Comparison of ENCODE assay signal across 9 mouse cellular contexts in genomic region chr11:117256088-117256487, GRCm38 (mm10). TPM values are rescaled to one million over a fixed set of nuclear protein-coding genes. Genes with fewer than 3 reads are reported as not detected.
DNase-seq lines count a peak whose midpoint lies in the region; ATAC-seq and TF ChIP-seq lines count a peak whose summit lies in the region.
"Had no signal": no experiment of that assay in that cellular context is flagged by ENCODE, and none has a peak within 500 bp of the region (broad histone marks: within the 10 kb centered on the region; RNA-seq: fewer than 3 reads in every experiment).

No protein-coding gene starts in this region.

- 52% methylated on average over 9 of the region's 9 CpGs for WGBS in kidney, embryonic 14.5 days
- WGBS in intestine, embryonic 16.5 days = 63% methylated on average over 9 of the region's 9 CpGs
- 73% methylated on average over 9 of the region's 9 CpGs for WGBS in liver, postnatal 0 days (ENCODE audit: insufficient replicate concordance)

- no peak for DNase-seq in kidney, adult 11 months
- peak; percentile 96 for DNase-seq in adrenal gland, adult 2 months
- no peak for DNase-seq in liver, postnatal 0 days
- DNase-seq in cerebellum, postnatal 14 days = no peak
- DNase-seq: cerebellum, adult 18-20 months had no signal

- peaks cover 72% of the 10 kb centered on the region for H3K79me2 ChIP-seq in C2C12 (ENCODE audit: control insufficient read depth, insufficient read depth)

- H3K4me2 ChIP-seq in kidney, embryonic 14.5 days (replicated peaks; ENCODE audit: low read depth, low read length) = no peak overlapping the region
- H3K4me2 ChIP-seq in intestine, embryonic 16.5 days (ENCODE audit: low read depth, low read length) = no peak overlapping the region
- H3K4me2 ChIP-seq in liver, postnatal 0 days (ENCODE audit: low read depth, low read length) = no peak overlapping the region

- no peak overlapping the region for H3ac ChIP-seq in C2C12 (ENCODE audit: control insufficient read depth, insufficient read length, low read depth)

- peak; percentile 21; the same call in 1 of the 2 replicates for ATAC-seq in kidney, embryonic 14.5 days (ENCODE audit: low FRiP score, low TSS enrichment)
- ATAC-seq in intestine, embryonic 16.5 days = 0 out of 2 replicates have a peak, but pooled peaks have one; percentile 13
- ATAC-seq in liver, postnatal 0 days = no peak

- H3K27me3 ChIP-seq in kidney, embryonic 14.5 days (ENCODE audit: control insufficient read depth, insufficient read depth, low read length) = no peaks in the 10 kb centered on the region
- H3K27me3 ChIP-seq in C2C12 (ENCODE audit: control insufficient read depth, insufficient read depth, insufficient read length) = no peaks in the 10 kb centered on the region
- H3K27me3 ChIP-seq in intestine, embryonic 16.5 days (replicated peaks; ENCODE audit: control insufficient read depth, insufficient read depth, low read length) = no peaks in the 10 kb centered on the region
- no peaks in the 10 kb centered on the region for H3K27me3 ChIP-seq in liver, postnatal 0 days (ENCODE audit: insufficient read depth, low read length)

- H3K4me3 ChIP-seq in kidney, embryonic 14.5 days (ENCODE audit: low read length) = no peak overlapping the region
- H3K4me3 ChIP-seq in C2C12 (ENCODE audit: insufficient read depth, poor library complexity, severe bottlenecking) = no peak overlapping the region
- no peak overlapping the region for H3K4me3 ChIP-seq in intestine, embryonic 16.5 days (ENCODE audit: low read length)
- no peak overlapping the region for H3K4me3 ChIP-seq in liver, postnatal 0 days (ENCODE audit: low read depth, low read length)

- no peak for TF ChIP-seq EP300 in liver, postnatal 0 days (IDR thresholded peaks at IDR 0.05; ENCODE audit: low read depth)

- peaks cover 28% of the 10 kb centered on the region for H3K4me1 ChIP-seq in kidney, embryonic 14.5 days (ENCODE audit: control insufficient read depth, insufficient read depth, low read length)
- peaks cover 24% of the 10 kb centered on the region for H3K4me1 ChIP-seq in intestine, embryonic 16.5 days (ENCODE audit: control insufficient read depth, insufficient read depth, low read length)
- peaks cover 4% of the 10 kb centered on the region; the same call in 1 of the 2 replicates for H3K4me1 ChIP-seq in liver, postnatal 0 days (ENCODE audit: insufficient read depth)

- no peak for TF ChIP-seq CTCF in C2C12 (IDR thresholded peaks at IDR 0.05; ENCODE audit: control insufficient read depth, insufficient read depth, insufficient read length)
- no peak for TF ChIP-seq CTCF in liver, postnatal 0 days (IDR thresholded peaks at IDR 0.05; ENCODE audit: low read depth)

- no peaks in the 10 kb centered on the region for H3K36me3 ChIP-seq in kidney, embryonic 14.5 days (ENCODE audit: control insufficient read depth, insufficient read depth, low read length)
- peaks cover 12% of the 10 kb centered on the region for H3K36me3 ChIP-seq in C2C12 (ENCODE audit: control insufficient read depth, insufficient read depth)
- no peaks in the 10 kb centered on the region for H3K36me3 ChIP-seq in intestine, embryonic 16.5 days (ENCODE audit: control insufficient read depth, insufficient read depth, low read length)
- H3K36me3 ChIP-seq in liver, postnatal 0 days (replicated peaks; ENCODE audit: insufficient read depth, low read length) = no peaks in the 10 kb centered on the region

- no peaks in the 10 kb centered on the region for H3K9me3 ChIP-seq in kidney, embryonic 14.5 days (ENCODE audit: control insufficient read depth, low read length)
- no peaks in the 10 kb centered on the region for H3K9me3 ChIP-seq in intestine, embryonic 16.5 days (ENCODE audit: control insufficient read depth, low read length)
- no peaks in the 10 kb centered on the region for H3K9me3 ChIP-seq in liver, postnatal 0 days (ENCODE audit: low read length)

- no peak overlapping the region for H3K27ac ChIP-seq in kidney, embryonic 14.5 days (ENCODE audit: low read depth, low read length)
- no peak overlapping the region for H3K27ac ChIP-seq in intestine, embryonic 16.5 days (ENCODE audit: low read length)
- H3K27ac ChIP-seq in liver, postnatal 0 days (ENCODE audit: low read depth) = no peak overlapping the region
- H3K27ac ChIP-seq: macrophage had no signal

- H3K79me3 ChIP-seq in C2C12 (ENCODE audit: low read depth) = peaks cover 38% of the 10 kb centered on the region

- no peak overlapping the region for H3K9ac ChIP-seq in kidney, embryonic 14.5 days (ENCODE audit: low read depth, low read length)
- no peak overlapping the region for H3K9ac ChIP-seq in intestine, embryonic 16.5 days (ENCODE audit: low read depth, low read length)
- H3K9ac ChIP-seq in liver, postnatal 0 days (replicated peaks) = no peak overlapping the region

TF ChIP-seq in C2C12, 6 proteins besides CTCF, POLR2A, EP300 and RAD21:
- TF ChIP-seq FOSL1 (IDR thresholded peaks at IDR 0.05; ENCODE audit: insufficient read depth, low read length, poor library complexity, severe bottlenecking) (peak; percentile 27), CEBPB (IDR thresholded peaks at IDR 0.05; ENCODE audit: low read depth) (no peak)

RNA-seq across cellular contexts. Expression of gene Sept9, which starts 56.6 kb away (rescaled TPM):
- 96.6 and 104 TPM in 2 replicates for polyA plus RNA-seq in kidney, embryonic 14.5 days (2014; fragmentation: Nextera tagmentation; extraction: Ambion mirVana)
- 266 TPM for polyA plus RNA-seq in C2C12 (2012; fragmentation: generic; extraction: Trizol)
- 100 to 1,000 TPM; 143 to 149 TPM for total RNA-seq in adrenal gland, adult 2 months (2021)
- polyA plus RNA-seq in adrenal gland, adult 2 months (2012; rRNA removed) = 46.5 and 53.7 TPM in 2 replicates
- polyA plus RNA-seq in intestine, embryonic 16.5 days (2015; fragmentation: Nextera tagmentation; extraction: Ambion mirVana) = 183 and 191 TPM in 2 replicates
- 30.8 and 34.5 TPM in 2 replicates for polyA plus RNA-seq in liver, postnatal 0 days (2015; fragmentation: Nextera tagmentation; extraction: Ambion mirVana)
